In the genomic region with DNA sequence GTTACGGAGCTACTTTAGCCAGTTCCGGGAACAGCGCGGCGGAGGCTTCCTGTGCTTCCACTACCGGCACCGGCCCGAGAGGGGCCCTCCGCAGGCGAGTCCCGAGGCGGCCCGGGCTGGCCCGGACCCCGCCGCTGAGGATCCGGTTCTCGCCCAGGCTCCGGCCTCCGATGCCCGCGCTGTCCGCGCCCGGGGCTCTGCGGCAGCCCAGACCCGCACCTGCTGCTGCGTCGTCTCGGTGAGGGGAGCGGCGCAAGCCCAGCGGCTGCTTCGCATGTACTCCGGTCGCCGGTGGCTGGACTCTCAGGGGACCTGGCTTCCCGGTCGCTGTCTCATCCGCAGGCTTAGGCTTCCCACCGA, we compare ENCODE assay signal across 9 mouse cellular contexts. TPM values are rescaled to one million over a fixed set of nuclear protein-coding genes. Genes with fewer than 3 reads are reported as not detected.
DNase-seq lines count a peak whose midpoint lies in the region; ATAC-seq and TF ChIP-seq lines count a peak whose summit lies in the region.
"Had no signal": no experiment of that assay in that cellular context is flagged by ENCODE, and none has a peak within 500 bp of the region (broad histone marks: within the 10 kb centered on the region; RNA-seq: fewer than 3 reads in every experiment).

No protein-coding gene starts in this region.

- TF ChIP-seq POLR2A in lung, adult 2 months (IDR thresholded peaks at IDR 0.05; ENCODE audit: borderline replicate concordance, extremely low read depth, low read depth, low read length): no peak

- H3K9ac ChIP-seq in embryonic facial prominence, embryonic 14.5 days (ENCODE audit: low read depth, low read length): peak overlapping the region; percentile 87
- peak overlapping the region; percentile 68 for H3K9ac ChIP-seq in neural tube, embryonic 14.5 days (replicated peaks; ENCODE audit: low read depth, low read length)

- H3K4me2 ChIP-seq in embryonic facial prominence, embryonic 14.5 days (ENCODE audit: low read depth, low read length): peak overlapping the region; percentile 95
- H3K4me2 ChIP-seq in neural tube, embryonic 14.5 days (ENCODE audit: low read depth, low read length): peak overlapping the region; percentile 86

- no peaks in the 10 kb centered on the region for H3K27me3 ChIP-seq in embryonic facial prominence, embryonic 14.5 days (replicated peaks; ENCODE audit: control insufficient read depth, insufficient read depth, low read length)
- H3K27me3 ChIP-seq in limb, embryonic 10.5 days (ENCODE audit: low read depth, poor library complexity, severe bottlenecking): no peaks in the 10 kb centered on the region
- H3K27me3 ChIP-seq in neural tube, embryonic 14.5 days (ENCODE audit: control insufficient read depth, insufficient read depth, low read length): no peaks in the 10 kb centered on the region

- under 1% methylated on average over 41 of the region's 41 CpGs for WGBS in lung, adult 2 months
- WGBS in embryonic facial prominence, embryonic 14.5 days: 0% methylated on average over 33 of the region's 41 CpGs
- under 1% methylated on average over 41 of the region's 41 CpGs for WGBS in limb, embryonic 10.5 days
- under 1% methylated on average over 41 of the region's 41 CpGs for WGBS in neural tube, embryonic 14.5 days

- peak overlapping the region; percentile 91; the same call in 1 of the 2 replicates for H3K27ac ChIP-seq in embryonic facial prominence, embryonic 14.5 days (replicated peaks; ENCODE audit: low read depth, low read length)
- peak overlapping the region; percentile 90 for H3K27ac ChIP-seq in limb, embryonic 10.5 days
- H3K27ac ChIP-seq in neural tube, embryonic 14.5 days (ENCODE audit: low read depth, low read length): no peak overlapping the region

- H3K9me3 ChIP-seq in embryonic facial prominence, embryonic 14.5 days (ENCODE audit: control insufficient read depth, low read length): no peaks in the 10 kb centered on the region
- H3K9me3 ChIP-seq in limb, embryonic 10.5 days (replicated peaks): no peaks in the 10 kb centered on the region
- H3K9me3 ChIP-seq in neural tube, embryonic 14.5 days (ENCODE audit: control insufficient read depth, low read length): no peaks in the 10 kb centered on the region

- H3K4me3 ChIP-seq in lung, adult 2 months (replicated peaks; ENCODE audit: extremely low read depth, low read depth, low read length): peak overlapping the region; percentile 80
- H3K4me3 ChIP-seq in embryonic facial prominence, embryonic 14.5 days (ENCODE audit: low read depth, low read length): peak overlapping the region; percentile 98
- H3K4me3 ChIP-seq in limb, embryonic 10.5 days: peak overlapping the region; percentile 89
- H3K4me3 ChIP-seq in neural tube, embryonic 14.5 days (ENCODE audit: low read depth, low read length): peak overlapping the region; percentile 82

- TF ChIP-seq CTCF in lung, adult 2 months (IDR thresholded peaks at IDR 0.05; ENCODE audit: insufficient read depth, low read length): no peak

- DNase-seq in lung, adult 2 months: no peak
- DNase-seq in lung, postnatal 14 days: no peak
- no peak for DNase-seq in embryonic facial prominence, embryonic 14.5 days (ENCODE audit: low spot score)
- DNase-seq in limb, embryonic 10.5 days (ENCODE audit: low spot score): no peak
- DNase-seq in ovary, adult 18-20 months (ENCODE audit: low spot score): no peak
- no peak for DNase-seq in spleen, adult 18-20 months
- no peak for DNase-seq in spleen, adult 12 weeks (ENCODE audit: low spot score)

- peak; percentile 36; the same call in 1 of the 2 replicates for ATAC-seq in embryonic facial prominence, embryonic 14.5 days (ENCODE audit: low read depth)
- ATAC-seq in neural tube, embryonic 14.5 days (ENCODE audit: low read depth): no peak; the same call in none of the 2 replicates

- peaks cover 20% of the 10 kb centered on the region for H3K36me3 ChIP-seq in embryonic facial prominence, embryonic 14.5 days (ENCODE audit: control insufficient read depth, insufficient read depth, low read length)
- peaks cover 24% of the 10 kb centered on the region for H3K36me3 ChIP-seq in limb, embryonic 10.5 days
- H3K36me3 ChIP-seq in neural tube, embryonic 14.5 days (ENCODE audit: control insufficient read depth, insufficient read depth, low read length): peaks cover 9% of the 10 kb centered on the region; the same call in 1 of the 2 replicates

- no peaks in the 10 kb centered on the region for H3K4me1 ChIP-seq in lung, adult 2 months (ENCODE audit: control insufficient read depth, insufficient read depth, low read length)
- H3K4me1 ChIP-seq in embryonic facial prominence, embryonic 14.5 days (ENCODE audit: control insufficient read depth, insufficient read depth, low read length): peaks cover 7% of the 10 kb centered on the region; the same call in 1 of the 2 replicates
- H3K4me1 ChIP-seq in limb, embryonic 10.5 days: peaks cover 15% of the 10 kb centered on the region
- H3K4me1 ChIP-seq in neural tube, embryonic 14.5 days (ENCODE audit: control insufficient read depth, insufficient read depth, low read length): peaks cover 5% of the 10 kb centered on the region; the same call in 1 of the 2 replicates

RNA-seq across cellular contexts. Expression of a gene that starts 0.3 kb away (rescaled TPM):
- polyA plus RNA-seq in lung, adult 2 months (2012; rRNA removed): 5.0 and 5.2 TPM in 2 replicates
- polyA plus RNA-seq in embryonic facial prominence, embryonic 14.5 days (2014; fragmentation: Nextera tagmentation; extraction: Ambion mirVana): 6.3 and 8.3 TPM in 2 replicates
- 12.9 and 14.0 TPM in 2 replicates for polyA plus RNA-seq in limb, embryonic 10.5 days (2016; fragmentation: Nextera tagmentation; extraction: Ambion mirVana)
- 6.4 and 6.7 TPM in 2 replicates for polyA plus RNA-seq in neural tube, embryonic 14.5 days (2014; fragmentation: Nextera tagmentation; extraction: Ambion mirVana)

RNA-seq across cellular contexts. Expression of a gene that starts 9.3 kb away (rescaled TPM):
- 40.8 and 43.3 TPM in 2 replicates for polyA plus RNA-seq in lung, adult 2 months (2012; rRNA removed)
- polyA plus RNA-seq in embryonic facial prominence, embryonic 14.5 days (2014; fragmentation: Nextera tagmentation; extraction: Ambion mirVana): 17.3 and 18.8 TPM in 2 replicates
- polyA plus RNA-seq in limb, embryonic 10.5 days (2016; fragmentation: Nextera tagmentation; extraction: Ambion mirVana): 31.3 and 31.6 TPM in 2 replicates
- 17.0 and 18.8 TPM in 2 replicates for polyA plus RNA-seq in neural tube, embryonic 14.5 days (2014; fragmentation: Nextera tagmentation; extraction: Ambion mirVana)

RNA-seq across cellular contexts. Expression of a gene that starts 21.6 kb away (rescaled TPM):
- 0.36 and 0.54 TPM in 2 replicates for polyA plus RNA-seq in lung, adult 2 months (2012; rRNA removed)
- polyA plus RNA-seq in embryonic facial prominence, embryonic 14.5 days (2014; fragmentation: Nextera tagmentation; extraction: Ambion mirVana): not detected in 2 replicates
- 0.13 TPM in 1 of 2 replicates, not detected in the other for polyA plus RNA-seq in limb, embryonic 10.5 days (2016; fragmentation: Nextera tagmentation; extraction: Ambion mirVana)
- not detected in 2 replicates for polyA plus RNA-seq in neural tube, embryonic 14.5 days (2014; fragmentation: Nextera tagmentation; extraction: Ambion mirVana)
- polyA plus RNA-seq: brain, embryonic 14.5 days had no signal

RNA-seq across cellular contexts. Expression of a gene that starts 27.1 kb away (rescaled TPM):
- polyA plus RNA-seq in lung, adult 2 months (2012; rRNA removed): 13.0 and 107 TPM in 2 replicates
- 129 and 135 TPM in 2 replicates for polyA plus RNA-seq in embryonic facial prominence, embryonic 14.5 days (2014; fragmentation: Nextera tagmentation; extraction: Ambion mirVana)
- polyA plus RNA-seq in limb, embryonic 10.5 days (2016; fragmentation: Nextera tagmentation; extraction: Ambion mirVana): 29.7 and 38.7 TPM in 2 replicates
- 1.4 TPM in 2 replicates for polyA plus RNA-seq in neural tube, embryonic 14.5 days (2014; fragmentation: Nextera tagmentation; extraction: Ambion mirVana)

RNA-seq across cellular contexts. Expression of a gene that starts 29.0 kb away (rescaled TPM):
- polyA plus RNA-seq in lung, adult 2 months (2012; rRNA removed): 52.4 and 60.4 TPM in 2 replicates
- 191 and 199 TPM in 2 replicates for polyA plus RNA-seq in embryonic facial prominence, embryonic 14.5 days (2014; fragmentation: Nextera tagmentation; extraction: Ambion mirVana)
- polyA plus RNA-seq in limb, embryonic 10.5 days (2016; fragmentation: Nextera tagmentation; extraction: Ambion mirVana): 493 and 582 TPM in 2 replicates
- 180 and 192 TPM in 2 replicates for polyA plus RNA-seq in neural tube, embryonic 14.5 days (2014; fragmentation: Nextera tagmentation; extraction: Ambion mirVana)
